Comparison of ENCODE assay signal across 8 mouse cellular contexts in the genomic region with DNA sequence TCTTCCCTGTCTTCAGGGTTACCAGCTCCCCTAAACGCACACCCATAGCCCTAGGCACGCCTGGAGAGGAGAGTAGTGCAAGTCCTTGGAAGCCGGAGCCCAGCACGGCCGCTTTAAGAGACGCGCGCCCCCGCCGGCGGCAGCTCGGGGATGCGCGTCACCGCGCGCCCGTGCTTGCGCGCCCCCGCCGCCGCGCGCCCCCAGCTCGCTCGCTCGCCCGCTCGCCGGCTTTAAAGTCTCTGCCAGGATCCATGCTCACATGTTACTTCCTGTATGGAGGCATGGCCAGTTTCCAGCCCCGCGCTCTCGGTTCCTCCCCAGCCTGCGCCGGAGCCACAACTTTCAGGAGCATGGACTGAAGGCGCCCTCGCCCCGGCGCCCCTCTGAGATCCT. TPM values are rescaled to one million over a fixed set of nuclear protein-coding genes. Genes with fewer than 3 reads are reported as not detected.
DNase-seq lines count a peak whose midpoint lies in the region; ATAC-seq and TF ChIP-seq lines count a peak whose summit lies in the region.

A gene (plus strand): TSS at position 260 of the 393 bp plus-strand sequence.

- H3K27ac ChIP-seq in ES-E14 (ENCODE audit: insufficient read depth, low read depth, low read length, poor library complexity, severe bottlenecking), result peak within 1 kb of the TSS; percentile 93
- H3K27ac ChIP-seq in forebrain, embryonic 16.5 days (ENCODE audit: low read length), result peak within 1 kb of the TSS; percentile 94
- H3K27ac ChIP-seq in heart, postnatal 0 days (ENCODE audit: low read depth), result peak within 1 kb of the TSS; percentile 95
- H3K27ac ChIP-seq in liver, embryonic 11.5 days (ENCODE audit: low read depth, low read length), result peak within 1 kb of the TSS; percentile 83
- H3K27ac ChIP-seq in neural tube, embryonic 12.5 days, result peak within 1 kb of the TSS; percentile 89

- WGBS in forebrain, embryonic 16.5 days, result under 1% methylated on average over 40 of the region's 40 CpGs
- under 1% methylated on average over 34 of the region's 40 CpGs for WGBS in heart, postnatal 0 days
- 1% methylated on average over 40 of the region's 40 CpGs for WGBS in liver, embryonic 11.5 days
- under 1% methylated on average over 40 of the region's 40 CpGs for WGBS in neural tube, embryonic 12.5 days

- TF ChIP-seq EP300 in heart, postnatal 0 days (IDR thresholded peaks at IDR 0.05; ENCODE audit: low read depth), result no peak

- in situ Hi-C loops in ES-E14 (cut with MboI; ENCODE audit: low sequenced_read_pairs in 2 of 2, unreplicated experiment in 2 of 2), result loop anchor here (25.0 kb wide), 1 partner anchor 584 kb away; no protein-coding TSS in a partner anchor

- peak within 1 kb of the TSS; percentile 84 to 92 for H3K4me3 ChIP-seq in ES-E14 (ENCODE audit: insufficient read depth in 1 of 2, low read depth in 1 of 2, low read length in 2 of 2, poor library complexity in 1 of 2, severe bottlenecking in 1 of 2)
- H3K4me3 ChIP-seq in forebrain, embryonic 16.5 days (replicated peaks; ENCODE audit: low read length), result peak within 1 kb of the TSS; percentile 77
- peak within 1 kb of the TSS; percentile 88 for H3K4me3 ChIP-seq in heart, postnatal 0 days (ENCODE audit: low read depth, low read length)
- peak within 1 kb of the TSS; percentile 67 for H3K4me3 ChIP-seq in liver, embryonic 11.5 days (ENCODE audit: low read depth, low read length)
- peak within 1 kb of the TSS; percentile 78 for H3K4me3 ChIP-seq in neural tube, embryonic 12.5 days

- H3K9ac ChIP-seq in ES-E14 (ENCODE audit: insufficient read depth, low read depth, low read length, poor library complexity, severe bottlenecking), result peak within 1 kb of the TSS; percentile 91
- H3K9ac ChIP-seq in forebrain, embryonic 16.5 days (replicated peaks; ENCODE audit: low read depth, low read length), result peak within 1 kb of the TSS; percentile 75
- H3K9ac ChIP-seq in heart, postnatal 0 days (replicated peaks; ENCODE audit: low read depth, low read length), result peak within 1 kb of the TSS; percentile 66
- H3K9ac ChIP-seq in liver, embryonic 11.5 days (ENCODE audit: low read depth, low read length), result peak within 1 kb of the TSS; percentile 75
- peak within 1 kb of the TSS; percentile 85 for H3K9ac ChIP-seq in neural tube, embryonic 12.5 days

- no peak for DNase-seq in ES-E14 (ENCODE audit: low read depth, low spot score)
- DNase-seq in cerebellum, adult 18-20 months, result peak; percentile 86 to 93
- peak; percentile 85 for DNase-seq in heart, postnatal 0 days (ENCODE audit: low spot score)
- peak; percentile 93 for DNase-seq in kidney, postnatal 36 days
- DNase-seq in liver, embryonic 11.5 days (ENCODE audit: low spot score), result peak; percentile 83
- DNase-seq in urinary bladder, postnatal 14 days (ENCODE audit: low spot score), result peak; percentile 83

- peak within 1 kb of the TSS; percentile 85 for H3K4me2 ChIP-seq in forebrain, embryonic 16.5 days (ENCODE audit: low read length)
- peak within 1 kb of the TSS; percentile 99 for H3K4me2 ChIP-seq in heart, postnatal 0 days (ENCODE audit: low read depth, low read length)
- peak within 1 kb of the TSS; percentile 81 for H3K4me2 ChIP-seq in liver, embryonic 11.5 days
- H3K4me2 ChIP-seq in neural tube, embryonic 12.5 days (replicated peaks), result peak within 1 kb of the TSS; percentile 95

- peaks cover 2 to 9% of the 10 kb centered on the region in 2 experiments; a peak in 3 of 4 replicates for H3K4me1 ChIP-seq in ES-E14 (ENCODE audit: control insufficient read depth in 2 of 2, insufficient read depth in 2 of 2, low read length in 2 of 2, poor library complexity in 1 of 2)
- peaks cover 18% of the 10 kb centered on the region for H3K4me1 ChIP-seq in forebrain, embryonic 16.5 days (replicated peaks; ENCODE audit: control insufficient read depth, insufficient read depth, low read length)
- H3K4me1 ChIP-seq in heart, postnatal 0 days (ENCODE audit: control insufficient read depth, insufficient read depth), result peaks cover 8% of the 10 kb centered on the region; the same call in 1 of the 2 replicates
- no peaks in the 10 kb centered on the region; the same call in 1 of the 2 replicates for H3K4me1 ChIP-seq in liver, embryonic 11.5 days (replicated peaks; ENCODE audit: control insufficient read depth, insufficient read depth, low read length)
- peaks cover 13% of the 10 kb centered on the region for H3K4me1 ChIP-seq in neural tube, embryonic 12.5 days

- peak; percentile 84 for ATAC-seq in forebrain, embryonic 16.5 days
- ATAC-seq in heart, postnatal 0 days (ENCODE audit: insufficient read depth, low read depth), result peak; percentile 86
- ATAC-seq in liver, embryonic 11.5 days (replicated peaks; ENCODE audit: low FRiP score), result peak; percentile 75
- ATAC-seq in neural tube, embryonic 12.5 days (ENCODE audit: low FRiP score, low read depth), result peak; percentile 83

- 0 out of 2 replicates have a peak, but pooled peaks cover 5% of the 10 kb centered on the region for H3K27me3 ChIP-seq in forebrain, embryonic 16.5 days (replicated peaks; ENCODE audit: control insufficient read depth, insufficient read depth, low read length)
- peaks cover 4% of the 10 kb centered on the region; the same call in 1 of the 2 replicates for H3K27me3 ChIP-seq in heart, postnatal 0 days (ENCODE audit: control insufficient read depth, insufficient read depth, low read length)
- peaks cover 54% of the 10 kb centered on the region for H3K27me3 ChIP-seq in liver, embryonic 11.5 days (replicated peaks; ENCODE audit: control insufficient read depth, insufficient read depth, low read length)
- no peaks in the 10 kb centered on the region; the same call in 1 of the 2 replicates for H3K27me3 ChIP-seq in neural tube, embryonic 12.5 days (replicated peaks)

- H3K36me3 ChIP-seq in ES-E14 (ENCODE audit: control insufficient read depth, insufficient read depth, low read length, poor library complexity, severe bottlenecking), result no peaks in the 10 kb centered on the region
- no peaks in the 10 kb centered on the region for H3K36me3 ChIP-seq in forebrain, embryonic 16.5 days (ENCODE audit: control insufficient read depth, insufficient read depth)
- H3K36me3 ChIP-seq in heart, postnatal 0 days (replicated peaks; ENCODE audit: control insufficient read depth, insufficient read depth, low read length), result no peaks in the 10 kb centered on the region
- H3K36me3 ChIP-seq in liver, embryonic 11.5 days (ENCODE audit: control insufficient read depth, insufficient read depth, low read length), result no peaks in the 10 kb centered on the region
- H3K36me3 ChIP-seq in neural tube, embryonic 12.5 days, result no peaks in the 10 kb centered on the region

- H3K9me3 ChIP-seq in ES-E14 (ENCODE audit: control insufficient read depth, insufficient read depth, low read depth, low read length), result no peaks in the 10 kb centered on the region
- H3K9me3 ChIP-seq in forebrain, embryonic 16.5 days (ENCODE audit: control insufficient read depth, low read length), result no peaks in the 10 kb centered on the region
- no peaks in the 10 kb centered on the region for H3K9me3 ChIP-seq in heart, postnatal 0 days (replicated peaks; ENCODE audit: control insufficient read depth, low read length)
- H3K9me3 ChIP-seq in liver, embryonic 11.5 days (ENCODE audit: control insufficient read depth, low read length), result no peaks in the 10 kb centered on the region
- no peaks in the 10 kb centered on the region for H3K9me3 ChIP-seq in neural tube, embryonic 12.5 days

- TF ChIP-seq CTCF in heart, postnatal 0 days (IDR thresholded peaks at IDR 0.05; ENCODE audit: low read depth), result no peak

TF ChIP-seq in ES-E14, 5 proteins besides CTCF, POLR2A, EP300 and RAD21:
- no peak for TF ChIP-seq ZNF384 (IDR thresholded peaks at IDR 0.05; ENCODE audit: low read depth, low read length)
- no peak for TF ChIP-seq MAFK (IDR thresholded peaks at IDR 0.05; ENCODE audit: insufficient read depth, low read depth, low read length)
- no peak for TF ChIP-seq CHD2 (IDR thresholded peaks at IDR 0.05; ENCODE audit: low read depth, low read length)
- no peak for TF ChIP-seq ZC3H11A (IDR thresholded peaks at IDR 0.05; ENCODE audit: borderline replicate concordance, low read depth, low read length)
- TF ChIP-seq HCFC1 (IDR thresholded peaks at IDR 0.05; ENCODE audit: borderline replicate concordance, insufficient read depth, low read length), result no peak

RNA-seq across cellular contexts. Expression of the gene that starts here (rescaled TPM):
- total RNA-seq in ES-E14 (2012; rRNA removed), result 59.8 and 75.6 TPM in 2 replicates
- polyA plus RNA-seq in forebrain, embryonic 16.5 days (2015; fragmentation: Nextera tagmentation; extraction: Ambion mirVana), result 30.9 and 33.5 TPM in 2 replicates
- total RNA-seq in heart, postnatal 0 days (2014; rRNA removed; ENCODE audit: low replicate concordance), result 19.7 and 63.4 TPM in 2 replicates
- polyA plus RNA-seq in heart, postnatal 0 days (2015; fragmentation: Nextera tagmentation; extraction: Ambion mirVana), result 8.1 and 8.7 TPM in 2 replicates
- 8.6 and 10.0 TPM in 2 replicates for polyA plus RNA-seq in liver, embryonic 11.5 days (2014; fragmentation: Nextera tagmentation; extraction: Ambion mirVana)
- polyA plus RNA-seq in neural tube, embryonic 12.5 days (2016; fragmentation: Nextera tagmentation; extraction: Ambion mirVana), result 41.8 and 46.4 TPM in 2 replicates
